In genomic region chr2:173801405-173801876, GRCm38 (mm10) we compare ENCODE assay signal across 8 mouse cellular contexts.
DNase-seq lines count a peak whose midpoint lies in the region; ATAC-seq lines count a peak whose summit lies in the region.
"Had no signal": no experiment of that assay in that cellular context is flagged by ENCODE, and none has a peak within 500 bp of the region (broad histone marks: within the 10 kb centered on the region; RNA-seq: fewer than 3 reads in every experiment).

No protein-coding gene starts in this region.

- DNase-seq in urinary bladder, postnatal 4 days (ENCODE audit: low spot score in 2 of 2) = peak; percentile 58 to 62
- DNase-seq in urinary bladder, postnatal 10 days (ENCODE audit: low spot score) = no peak
- DNase-seq in heart, adult 18-20 months = peak; percentile 58 to 70
- peak; percentile 54 for DNase-seq in kidney, postnatal 10 days
- no peak for DNase-seq in thymus, postnatal 4 days
- DNase-seq in frontal cortex, postnatal 25 days (ENCODE audit: low spot score in 2 of 2) = no peak
- DNase-seq: cerebellum, adult 18-20 months had no signal

- ATAC-seq in frontal cortex, adult (ENCODE audit: low TSS enrichment) = no peak

Comparison
In these comparisons a context has a peak if more than half of its experiments do, and no peak if none do; other contexts are left out.
1. DNase-seq: peak in urinary bladder, postnatal 4 days (2 of 2), heart, adult 18-20 months (2 of 2) and kidney, postnatal 10 days (single experiment); none in urinary bladder, postnatal 10 days (single experiment), thymus, postnatal 4 days (single experiment) and frontal cortex, postnatal 25 days (0 of 2).